Mouse (Mus musculus) hindlimb bud, embryonic 11.5 days (tissue): ENCODE data around the gene Slc15a1.

Source experiments
- DNase-seq: peaks from one replicate; pipeline ENCODE4 v3.0.0-alpha.2; 2012; ENCODE audit warnings: low read depth, low spot score; ENCODE audit errors: extremely low spot score

The Slc15a1 gene

DNA sequence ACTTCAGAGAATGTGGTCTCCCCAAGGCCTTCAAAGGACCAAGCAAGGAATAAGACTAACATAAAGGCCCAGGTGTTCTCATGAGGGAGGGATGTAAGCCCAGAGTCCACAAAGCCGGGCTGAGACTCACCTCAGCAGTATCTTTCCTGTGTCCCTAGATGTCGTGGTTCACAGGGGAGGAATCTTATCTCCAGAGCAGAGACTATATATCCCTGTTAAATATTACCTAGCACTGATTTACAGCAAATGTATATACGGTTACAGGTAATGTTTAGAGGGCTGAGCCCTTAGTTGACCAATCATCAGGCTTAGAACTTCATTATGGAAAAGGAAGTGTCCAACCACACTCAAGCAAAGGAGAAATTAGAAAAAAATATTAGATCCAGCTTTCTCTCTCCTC is 11.3 kb downstream of the Slc15a1 start:
- DNase-seq: no peak

DNA sequence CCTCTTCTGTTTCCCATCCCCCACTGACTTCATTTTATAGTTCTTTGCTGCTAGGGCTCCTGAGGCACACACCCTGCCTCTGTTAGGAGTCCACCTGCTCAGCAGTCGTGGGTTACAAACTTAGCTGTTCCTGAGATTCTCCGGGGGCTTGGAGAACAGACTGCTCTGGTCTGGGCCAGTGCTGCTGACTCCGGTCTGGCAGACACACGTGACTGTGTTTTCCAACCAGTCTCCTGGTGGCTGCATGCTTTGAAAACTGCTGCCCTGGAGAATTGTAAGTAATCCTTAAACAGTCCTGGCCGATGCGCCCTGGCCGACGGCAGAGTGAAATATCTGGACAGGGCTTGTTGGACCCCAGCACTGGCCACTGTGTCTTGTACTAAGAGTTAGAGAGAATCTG is 12.7 kb downstream of the Slc15a1 start:
- DNase-seq: no peak

DNA sequence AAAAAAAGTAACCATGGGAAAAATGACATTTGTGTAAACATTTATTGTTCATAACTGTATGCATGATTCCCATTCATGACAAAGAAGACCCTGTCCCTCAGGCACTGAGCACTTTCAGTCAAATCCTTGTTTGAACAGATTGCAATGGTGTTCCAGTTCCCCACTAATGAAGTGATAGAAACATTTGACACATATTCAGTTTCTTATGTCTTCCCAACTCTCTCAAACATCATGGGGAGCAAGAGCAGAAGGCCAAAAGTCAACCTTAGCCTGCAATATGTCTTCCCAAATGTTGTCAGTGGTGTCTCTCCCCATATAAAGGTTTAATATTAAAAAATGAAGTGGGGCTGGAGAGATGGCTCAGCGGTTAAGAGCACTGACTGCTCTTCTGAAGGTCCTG is 19.3 kb downstream of the Slc15a1 start:
- no peak for DNase-seq

DNA sequence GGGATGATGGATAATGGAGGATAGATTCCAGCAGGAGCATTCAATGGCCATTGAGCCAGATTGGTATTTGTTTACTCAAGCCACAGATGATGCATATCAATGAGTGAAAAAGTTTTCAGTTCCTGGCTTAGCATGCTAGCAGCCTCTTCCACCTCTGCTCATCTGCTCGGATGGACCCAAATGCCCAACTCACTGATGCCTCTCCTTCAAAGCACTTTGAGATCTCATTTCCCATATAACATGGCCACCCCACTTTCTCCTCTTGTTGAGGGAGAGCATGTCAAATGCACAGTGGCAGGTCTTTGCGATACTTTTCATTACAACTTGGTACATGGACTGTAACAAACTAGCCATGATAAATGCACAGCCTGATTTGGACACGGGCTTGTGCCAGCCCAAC is 20.6 kb downstream of the Slc15a1 start:
- no peak for DNase-seq

DNA sequence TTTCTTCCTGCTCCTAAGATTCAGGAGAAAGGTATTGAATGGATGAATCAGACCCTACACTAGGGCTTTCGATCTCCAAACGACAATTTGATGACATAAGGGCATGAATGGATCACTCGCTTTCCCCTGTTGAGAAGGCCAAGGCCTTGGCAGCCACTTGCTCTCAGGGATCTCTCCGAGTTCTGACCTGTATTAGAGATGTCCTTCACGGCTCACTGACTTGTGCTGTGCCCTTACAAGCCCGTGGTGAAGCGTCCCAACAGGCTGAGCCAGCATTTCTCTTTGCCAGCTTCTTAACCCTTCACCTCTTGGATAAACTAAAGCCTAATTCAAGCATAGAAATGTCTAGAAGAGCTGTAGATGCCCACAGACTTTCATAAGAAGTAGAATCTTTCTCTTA is 22.9 kb downstream of the Slc15a1 start:
- no peak for DNase-seq

DNA sequence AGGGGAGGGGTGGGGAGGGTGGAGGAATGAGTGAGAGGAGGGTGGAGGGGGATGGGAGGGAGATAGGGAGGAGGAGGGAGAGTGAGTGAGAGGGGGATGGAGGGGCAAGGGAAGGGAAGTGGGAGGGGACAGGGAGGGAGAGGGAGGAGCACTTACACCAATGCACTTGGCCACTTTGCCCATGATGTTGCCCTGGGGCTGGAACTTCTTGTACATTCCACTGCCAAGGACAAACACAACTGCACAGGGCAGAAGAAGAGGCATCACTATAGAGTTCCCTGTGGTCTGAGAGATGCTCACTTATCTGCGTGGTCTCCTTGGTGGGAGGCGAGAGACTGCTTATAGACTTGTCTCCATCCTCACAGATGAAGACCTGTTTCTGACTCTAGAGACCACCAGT is 23.5 kb downstream of the Slc15a1 start:
- DNase-seq: no peak

DNA sequence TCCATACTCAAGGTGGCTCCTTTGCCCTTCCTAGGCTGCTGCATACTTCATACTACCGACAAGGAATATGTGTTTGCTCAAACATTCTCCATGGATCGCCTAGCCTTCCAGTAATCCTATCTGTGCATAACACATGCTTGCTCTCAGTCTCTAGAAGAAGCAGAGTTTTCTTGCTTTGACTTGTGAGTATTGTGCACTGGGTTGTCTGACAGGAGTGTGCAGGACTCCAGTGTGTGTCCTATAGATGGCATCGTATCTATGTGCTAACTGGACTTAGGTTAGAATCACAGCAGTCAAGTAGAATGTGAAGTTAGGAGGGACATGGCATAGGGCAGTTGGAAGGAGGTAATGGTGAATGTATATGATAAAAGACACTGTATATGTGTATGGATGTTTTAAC is 26.0 kb downstream of the Slc15a1 start:
- DNase-seq: no peak

DNA sequence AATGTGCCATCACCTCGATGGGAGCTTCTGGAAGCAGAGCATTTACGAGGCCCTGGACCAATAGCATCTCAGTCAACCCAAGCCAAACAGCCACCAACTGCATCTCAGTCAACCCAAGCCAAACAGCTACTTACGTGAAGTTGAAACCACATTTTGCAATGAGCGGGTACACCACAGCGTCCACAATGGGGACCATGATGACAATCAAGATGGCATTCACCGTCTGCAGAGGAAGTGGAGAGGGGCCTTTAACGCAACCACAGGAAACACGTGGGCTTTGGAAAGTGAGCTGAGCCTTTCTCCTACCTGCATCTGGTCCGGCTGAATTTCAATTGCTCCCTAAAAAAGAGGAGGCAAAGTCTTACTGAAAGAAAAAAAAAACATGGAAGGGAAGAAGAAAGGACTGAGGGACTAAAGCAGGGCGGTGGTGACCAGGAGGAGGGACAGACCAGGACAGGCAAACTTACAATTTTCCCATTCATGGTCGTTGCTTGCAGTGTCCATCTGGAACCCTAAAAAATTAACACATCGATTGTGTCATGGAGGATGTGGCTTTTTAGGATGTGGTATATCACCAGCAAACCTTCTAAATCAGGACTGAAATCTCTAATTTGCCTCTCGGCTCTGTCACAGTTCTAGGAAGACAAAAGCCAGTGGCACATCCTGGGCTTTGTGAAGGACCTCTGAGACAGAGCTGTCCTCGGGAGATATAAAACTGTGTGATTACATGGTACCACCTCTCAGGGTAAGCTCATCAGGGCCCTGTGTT is 26.9 kb downstream of the Slc15a1 start:
- no peak for DNase-seq

DNA sequence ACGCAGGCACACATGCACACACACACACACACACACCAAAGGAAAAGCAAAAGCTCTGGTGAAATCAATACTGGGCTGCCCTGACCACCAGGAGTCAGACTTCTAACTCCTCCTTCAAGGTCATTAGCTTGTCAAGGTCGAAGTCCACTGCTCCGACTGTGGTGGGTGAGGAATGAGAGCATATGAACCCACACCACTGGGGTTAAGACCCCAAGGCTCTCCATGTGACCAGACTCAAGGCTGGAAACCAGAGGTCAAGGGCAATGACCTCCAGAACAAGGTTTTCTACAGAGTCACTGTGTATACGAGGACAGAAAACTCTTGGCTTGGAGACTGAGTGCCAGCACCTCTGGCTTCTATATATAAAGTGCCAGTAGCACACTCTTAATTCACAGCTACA is 31.2 kb downstream of the Slc15a1 start:
- DNase-seq: no peak

DNA sequence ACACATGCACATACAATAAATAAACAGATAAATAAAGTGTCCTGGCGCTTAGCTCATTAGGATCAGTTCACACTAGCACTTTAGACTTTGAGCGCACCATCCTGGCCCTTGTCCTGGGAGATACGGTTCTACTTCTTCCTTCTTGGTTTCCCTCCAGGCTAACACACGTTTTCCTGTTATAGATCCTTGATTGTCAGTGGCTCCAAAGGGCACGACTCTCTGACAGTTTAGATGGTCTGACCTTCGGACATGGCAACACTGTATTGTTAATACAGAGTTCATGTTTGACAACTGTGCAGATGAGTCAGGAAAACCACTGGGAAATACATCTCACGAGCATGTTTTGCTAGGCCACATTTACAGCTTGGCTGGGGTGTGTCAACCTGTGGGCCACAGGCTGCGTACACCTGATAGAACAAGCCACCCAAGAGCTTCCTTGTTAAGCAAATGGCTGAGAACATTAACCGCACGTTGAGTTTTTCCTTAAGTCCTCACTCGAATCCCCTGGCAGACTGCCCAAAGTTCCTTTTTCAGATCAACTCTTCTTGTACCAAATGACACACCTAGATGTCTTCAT is 33.4 kb downstream of the Slc15a1 start:
- no peak for DNase-seq

DNA sequence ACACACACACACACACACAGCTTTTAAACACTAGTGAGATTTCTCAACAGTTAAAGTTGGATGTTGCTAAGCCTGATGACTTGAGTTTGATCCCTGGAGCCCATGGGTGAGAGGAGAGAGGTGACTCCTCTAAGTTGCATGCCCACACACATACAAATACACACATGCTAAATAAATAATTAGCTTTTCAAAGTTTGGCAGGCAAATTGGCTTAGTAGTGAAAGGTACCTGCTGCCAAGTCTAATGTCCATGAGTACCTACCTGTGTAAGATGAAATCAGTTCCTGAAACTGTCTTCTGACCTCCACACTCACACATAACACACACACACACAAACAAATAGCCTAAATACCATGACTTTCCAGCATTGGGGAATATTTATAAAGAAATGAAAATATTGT is 35.5 kb downstream of the Slc15a1 start:
- DNase-seq: no peak

DNA sequence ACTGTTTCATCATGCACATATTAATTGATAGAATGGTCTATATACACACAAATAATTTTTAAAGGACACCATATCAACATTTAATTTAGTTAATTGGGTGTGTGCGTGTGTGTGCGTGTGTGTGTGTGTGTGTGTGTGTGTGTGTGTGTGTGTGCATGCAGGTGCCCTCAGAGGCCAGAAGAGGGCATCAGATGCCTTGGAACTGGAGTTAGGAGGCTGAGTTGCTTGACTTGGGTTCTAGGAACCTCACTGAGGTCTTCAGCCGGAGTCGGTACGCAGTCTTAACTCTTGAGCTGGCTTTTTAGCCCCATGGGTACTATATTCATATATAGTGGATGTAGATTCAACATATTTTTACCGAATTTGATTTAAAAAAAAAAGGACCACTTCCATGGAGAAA is 37.4 kb downstream of the Slc15a1 start:
- DNase-seq: no peak

DNA sequence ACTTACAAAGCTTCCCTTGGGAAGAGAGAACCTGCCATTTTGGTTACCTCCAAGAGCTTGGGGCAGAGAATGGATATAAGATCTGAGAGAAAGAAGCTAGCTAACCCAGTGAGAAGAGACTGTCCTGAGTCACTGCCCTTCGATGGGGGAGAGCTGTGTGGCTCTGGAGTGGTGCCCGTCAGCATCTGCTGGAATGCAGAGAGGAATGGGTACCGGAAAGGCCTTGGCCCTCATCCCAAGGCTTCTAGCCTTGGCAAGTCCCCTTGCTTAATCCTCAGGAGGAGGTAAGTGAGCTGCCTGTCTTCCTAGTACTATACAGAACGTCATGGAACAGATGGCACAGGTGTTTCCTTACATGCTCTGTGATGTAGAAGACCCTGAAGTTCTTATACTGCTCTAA is 38.6 kb downstream of the Slc15a1 start:
- DNase-seq: no peak

DNA sequence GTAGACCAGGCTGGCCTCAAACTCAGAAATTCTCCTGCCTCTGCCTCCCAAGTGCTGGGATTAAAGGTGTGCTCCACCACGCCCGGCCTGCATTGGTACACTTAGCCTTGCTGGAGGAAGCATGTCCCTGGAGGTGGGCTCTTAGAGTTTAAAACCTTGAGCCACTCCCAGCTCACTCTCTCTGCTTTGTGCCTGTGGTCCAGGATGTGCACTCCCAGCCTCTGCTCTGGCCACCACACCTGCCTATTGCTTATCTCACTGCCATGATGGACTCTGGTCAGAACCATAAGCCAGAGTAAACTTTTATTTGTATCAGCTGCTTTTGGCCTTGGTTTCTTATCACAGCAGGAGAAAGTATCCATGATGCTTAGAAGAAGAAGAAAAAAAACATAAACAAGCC is 40.7 kb downstream of the Slc15a1 start:
- DNase-seq: no peak

DNA sequence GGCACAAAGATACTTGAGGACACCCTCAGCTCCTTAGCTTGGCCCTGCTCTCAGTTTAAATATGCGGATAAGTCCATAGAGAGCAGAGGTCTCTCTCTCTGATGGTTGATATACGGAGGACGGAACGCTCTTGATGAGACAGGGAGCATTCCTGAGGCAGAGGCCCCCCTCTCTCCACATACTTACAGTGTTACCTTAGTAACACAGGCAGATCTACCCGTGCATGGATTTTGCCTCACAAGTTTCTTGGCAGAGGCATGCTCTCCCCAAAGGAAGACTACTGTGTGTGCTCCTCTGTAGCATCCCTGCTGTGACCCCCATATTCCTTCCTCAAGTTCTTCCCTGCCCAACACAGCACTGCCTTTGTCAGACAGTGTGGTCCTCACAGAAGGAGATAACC is 42.3 kb downstream of the Slc15a1 start:
- no peak for DNase-seq

DNA sequence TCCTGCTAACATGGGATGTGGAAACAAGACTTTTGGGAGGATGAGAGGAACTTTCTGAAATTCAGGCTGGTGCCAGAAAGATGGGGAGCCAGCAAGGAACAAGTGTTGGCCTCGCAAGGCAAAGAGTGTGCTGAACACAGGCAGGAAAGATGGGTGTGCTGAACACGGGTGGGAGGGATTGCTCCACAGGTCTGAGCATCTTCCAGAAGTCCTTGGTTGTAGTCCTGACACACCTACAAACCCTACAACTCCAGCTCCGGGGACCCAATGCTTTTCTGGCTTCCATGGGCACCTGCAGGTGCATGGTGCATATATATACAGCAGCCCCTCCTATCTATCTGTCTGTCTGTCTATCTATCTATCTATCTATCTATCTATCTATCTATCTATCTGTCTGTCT is 44.1 kb downstream of the Slc15a1 start:
- no peak for DNase-seq

DNA sequence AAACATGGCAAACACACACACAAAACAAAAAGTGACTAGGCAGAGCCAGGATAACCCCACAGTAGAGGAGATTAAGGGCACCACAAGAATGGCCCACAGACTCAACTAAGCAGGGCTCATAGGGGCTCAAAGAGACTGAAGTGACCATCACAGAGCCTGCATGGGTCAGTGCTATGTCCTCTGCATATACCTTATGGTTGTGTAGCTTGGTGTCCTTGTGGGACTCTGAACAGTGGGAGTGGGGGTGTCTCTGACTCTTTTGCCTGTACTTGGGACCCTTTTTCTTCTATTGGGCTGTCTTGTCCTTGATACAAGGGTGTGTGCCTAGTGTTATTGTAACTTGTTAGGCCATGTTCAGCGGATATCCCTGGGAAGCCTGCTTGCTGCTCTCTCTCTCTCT is 46.5 kb downstream of the Slc15a1 start:
- DNase-seq: no peak

DNA sequence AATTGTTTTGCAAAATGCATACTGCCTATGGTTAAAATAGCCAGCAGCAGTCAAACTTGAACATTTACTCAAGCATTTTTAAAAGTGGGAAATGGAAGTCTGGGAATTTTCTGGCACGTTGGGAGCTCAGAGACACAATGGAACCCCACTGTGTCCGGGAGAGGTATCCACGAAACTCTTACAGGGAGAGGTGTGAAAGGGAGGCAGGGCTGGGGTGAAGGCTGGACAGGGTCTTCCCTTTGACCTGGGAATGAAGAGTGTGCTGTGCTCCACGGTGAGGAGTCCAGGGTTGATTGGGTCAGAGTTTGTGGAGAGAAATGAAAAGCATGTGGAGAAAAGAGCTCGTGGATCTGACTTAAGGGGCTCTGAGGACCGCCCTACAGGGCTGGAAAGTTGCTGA is 47.5 kb downstream of the Slc15a1 start:
- no peak for DNase-seq

DNA sequence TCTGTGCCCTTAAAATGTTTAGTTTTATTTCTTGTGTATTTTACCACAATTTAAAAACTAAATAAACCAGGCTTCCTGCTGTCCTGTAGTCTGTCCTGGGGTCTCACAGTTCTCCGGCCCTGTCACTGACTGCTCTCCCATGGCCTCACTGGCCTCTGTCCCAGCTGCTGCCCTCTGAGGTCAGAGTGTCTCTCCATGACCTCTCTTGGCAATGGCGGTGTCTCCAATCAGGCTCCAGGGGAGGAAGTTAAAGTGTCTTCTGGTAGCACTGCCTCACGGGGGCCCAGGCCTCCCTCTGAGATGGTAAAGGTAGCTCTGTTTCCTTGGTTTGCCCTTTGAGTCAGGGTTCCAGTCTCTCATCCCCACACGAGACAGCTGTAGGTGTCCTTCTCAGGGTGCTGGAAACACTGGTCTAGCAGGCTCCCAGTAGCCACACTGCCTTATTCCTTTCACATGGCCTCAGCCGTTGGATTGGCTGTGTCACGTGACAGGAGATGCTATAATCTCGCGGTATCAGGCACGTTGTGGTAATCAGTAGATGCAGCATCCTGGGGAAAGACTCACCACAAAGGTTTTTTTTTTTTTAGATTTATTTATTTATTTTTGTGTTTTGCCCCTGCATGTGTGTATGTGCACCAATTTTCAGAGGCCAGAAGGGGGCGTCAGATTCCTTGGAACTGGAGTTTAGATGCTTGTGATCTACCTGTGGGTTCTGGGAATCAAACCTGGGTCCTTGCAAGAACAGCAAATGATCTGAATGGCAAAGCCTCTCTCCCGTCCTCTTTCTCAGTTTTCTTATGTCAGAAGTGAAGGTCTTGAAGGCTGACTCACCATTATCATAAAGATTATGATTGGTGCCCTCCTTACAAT is 48.4 kb downstream of the Slc15a1 start:
- DNase-seq: no peak

DNA sequence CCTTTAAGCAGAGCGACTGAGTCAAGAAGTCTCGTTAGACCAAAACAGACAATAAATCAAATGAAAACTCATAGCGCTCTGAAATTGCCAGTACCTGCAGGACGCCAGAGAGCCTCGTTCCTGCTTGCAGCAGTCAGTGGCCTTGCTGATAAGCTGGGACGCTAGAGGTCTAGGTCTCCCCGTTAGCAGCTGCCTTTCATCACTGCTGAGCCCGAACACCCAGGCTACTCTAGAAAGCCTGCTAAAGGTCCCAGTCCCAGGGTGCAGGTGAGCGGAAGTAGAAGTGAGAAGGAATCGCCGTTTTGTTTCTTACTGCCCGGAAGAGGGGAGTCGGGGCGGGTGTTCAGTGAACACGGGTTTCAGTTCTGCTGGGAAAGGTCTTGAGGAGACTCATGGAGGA is 49.1 kb downstream of the Slc15a1 start:
- no peak for DNase-seq

DNA sequence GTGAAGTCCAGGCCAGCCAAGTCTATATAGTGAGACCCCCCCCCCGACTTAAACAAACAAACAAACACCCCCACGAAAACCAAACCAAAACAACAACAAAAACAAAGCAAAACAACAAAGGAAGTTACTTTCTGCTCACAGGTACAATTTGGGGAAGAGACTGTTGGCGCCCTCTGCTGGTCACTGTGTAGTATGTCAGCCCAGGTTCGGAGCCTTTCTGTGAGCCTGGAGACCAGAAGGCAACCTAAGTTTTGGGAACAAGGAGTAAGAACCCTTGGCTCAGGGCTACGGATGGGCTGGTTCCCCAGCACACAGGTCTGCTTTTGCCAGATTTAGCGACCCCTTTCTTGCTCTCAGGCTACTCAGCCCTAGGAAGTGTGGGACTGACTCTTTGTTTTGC is 49.5 kb downstream of the Slc15a1 start:
- peak; percentile 61 for DNase-seq

DNA sequence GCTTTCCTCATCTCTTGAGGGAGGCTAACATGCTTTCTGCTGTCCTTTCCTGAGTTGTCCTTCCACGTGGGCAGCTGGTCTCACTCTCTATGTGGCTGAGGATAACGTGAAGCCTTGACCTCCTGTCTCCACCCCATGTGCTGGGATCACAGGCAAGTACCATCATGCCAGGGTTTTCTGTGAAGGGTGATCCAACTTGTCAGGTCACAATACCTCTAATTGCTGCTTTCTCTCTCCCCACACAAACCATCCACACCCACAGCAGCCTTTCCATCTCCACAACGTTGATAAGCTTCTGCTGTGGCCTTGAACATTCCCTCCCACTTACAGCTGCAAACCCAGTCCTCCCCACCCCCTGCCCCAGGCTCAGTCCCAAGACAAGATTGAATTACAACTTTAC is 51.9 kb downstream of the Slc15a1 start:
- no peak for DNase-seq
